ENCODE assay signal across 8 mouse cellular contexts in genomic region chr8:46686664-46687336, GRCm38 (mm10). TPM values are rescaled to one million over a fixed set of nuclear protein-coding genes. Genes with fewer than 3 reads are reported as not detected.
DNase-seq lines count a peak whose midpoint lies in the region; ATAC-seq and TF ChIP-seq lines count a peak whose summit lies in the region.

No protein-coding gene starts in this region.

- peak; percentile 45; the same call in 1 of the 2 replicates for TF ChIP-seq EP300 in liver, postnatal 0 days (IDR thresholded peaks at IDR 0.05; ENCODE audit: low read depth)

- no peaks in the 10 kb centered on the region for H3K27me3 ChIP-seq in E14TG2a.4 (ENCODE audit: insufficient read depth, low read length)
- no peaks in the 10 kb centered on the region for H3K27me3 ChIP-seq in forebrain, embryonic 13.5 days
- no peaks in the 10 kb centered on the region for H3K27me3 ChIP-seq in liver, postnatal 0 days (ENCODE audit: insufficient read depth, low read length)
- no peaks in the 10 kb centered on the region for H3K27me3 ChIP-seq in neural tube, embryonic 14.5 days (ENCODE audit: control insufficient read depth, insufficient read depth, low read length)

- peak overlapping the region; percentile 78 for H3K9ac ChIP-seq in forebrain, embryonic 13.5 days
- peak overlapping the region; percentile 70 for H3K9ac ChIP-seq in liver, postnatal 0 days (replicated peaks)
- peak overlapping the region; percentile 43 for H3K9ac ChIP-seq in neural tube, embryonic 14.5 days (replicated peaks; ENCODE audit: low read depth, low read length)

- no peaks in the 10 kb centered on the region for H3K9me3 ChIP-seq in E14TG2a.4 (ENCODE audit: low read length)
- no peaks in the 10 kb centered on the region for H3K9me3 ChIP-seq in forebrain, embryonic 13.5 days (replicated peaks)
- no peaks in the 10 kb centered on the region for H3K9me3 ChIP-seq in liver, postnatal 0 days (ENCODE audit: low read length)
- no peaks in the 10 kb centered on the region for H3K9me3 ChIP-seq in neural tube, embryonic 14.5 days (ENCODE audit: control insufficient read depth, low read length)

- DNase-seq in c-Kit-positive CD71-positive TER-119-positive erythroid progenitor cells, embryonic 14.5 days (ENCODE audit: low spot score): peak; percentile 91
- DNase-seq in heart, postnatal 10 days: peak; percentile 96 to 97
- peak; percentile 86 for DNase-seq in large intestine, adult 2 months (ENCODE audit: low read depth, low spot score)
- peak; percentile 92 for DNase-seq in liver, postnatal 0 days
- DNase-seq in testis, postnatal 10 days (ENCODE audit: low spot score): peak; percentile 91

- ATAC-seq in forebrain, embryonic 13.5 days: peak; percentile 100
- peak; percentile 98 for ATAC-seq in liver, postnatal 0 days
- ATAC-seq in neural tube, embryonic 14.5 days (ENCODE audit: low read depth): peak; percentile 100

- under 1% methylated on average over 19 of the region's 19 CpGs for WGBS in forebrain, embryonic 13.5 days
- under 1% methylated on average over 19 of the region's 19 CpGs for WGBS in large intestine, adult 2 months
- WGBS in liver, postnatal 0 days (ENCODE audit: insufficient replicate concordance): under 1% methylated on average over 19 of the region's 19 CpGs
- WGBS in neural tube, embryonic 14.5 days: under 1% methylated on average over 19 of the region's 19 CpGs

- no peaks in the 10 kb centered on the region for H3K36me3 ChIP-seq in E14TG2a.4 (ENCODE audit: insufficient read depth, low read length)
- no peaks in the 10 kb centered on the region for H3K36me3 ChIP-seq in forebrain, embryonic 13.5 days (ENCODE audit: poor library complexity, severe bottlenecking)
- no peaks in the 10 kb centered on the region for H3K36me3 ChIP-seq in liver, postnatal 0 days (replicated peaks; ENCODE audit: insufficient read depth, low read length)
- no peaks in the 10 kb centered on the region for H3K36me3 ChIP-seq in neural tube, embryonic 14.5 days (ENCODE audit: control insufficient read depth, insufficient read depth, low read length)

- no peak; the same call in 1 of the 2 replicates for TF ChIP-seq CTCF in E14TG2a.4 (conservative IDR thresholded peaks at IDR 0.05; ENCODE audit: low read length)
- TF ChIP-seq CTCF in liver, postnatal 0 days (IDR thresholded peaks at IDR 0.05; ENCODE audit: low read depth): peak; percentile 69

- H3K4me3 ChIP-seq in E14TG2a.4 (replicated peaks; ENCODE audit: low read length): peak overlapping the region; percentile 84
- H3K4me3 ChIP-seq in forebrain, embryonic 13.5 days: peak overlapping the region; percentile 61
- H3K4me3 ChIP-seq in liver, postnatal 0 days (ENCODE audit: low read depth, low read length): peak overlapping the region; percentile 59
- H3K4me3 ChIP-seq in neural tube, embryonic 14.5 days (ENCODE audit: low read depth, low read length): peak overlapping the region; percentile 44

- H3K27ac ChIP-seq in forebrain, embryonic 13.5 days: peak overlapping the region; percentile 87
- peak overlapping the region; percentile 82 for H3K27ac ChIP-seq in liver, postnatal 0 days (ENCODE audit: low read depth)
- peak overlapping the region; percentile 71 for H3K27ac ChIP-seq in neural tube, embryonic 14.5 days (ENCODE audit: low read depth, low read length)

- peak overlapping the region; percentile 56 for H3K4me2 ChIP-seq in forebrain, embryonic 13.5 days
- peak overlapping the region; percentile 67 for H3K4me2 ChIP-seq in liver, postnatal 0 days (ENCODE audit: low read depth, low read length)
- peak overlapping the region; percentile 40; the same call in 1 of the 2 replicates for H3K4me2 ChIP-seq in neural tube, embryonic 14.5 days (ENCODE audit: low read depth, low read length)

- intact Hi-C loops in heart, postnatal 10 days (cut with DNase I): loop anchor here (5.0 kb wide), 1 partner anchor 251 kb away; no protein-coding TSS in a partner anchor

- 0 out of 2 replicates have a peak, but pooled peaks cover 6% of the 10 kb centered on the region for H3K4me1 ChIP-seq in E14TG2a.4 (replicated peaks; ENCODE audit: low read depth, low read length)
- H3K4me1 ChIP-seq in forebrain, embryonic 13.5 days: peaks cover 10% of the 10 kb centered on the region
- no peaks in the 10 kb centered on the region for H3K4me1 ChIP-seq in liver, postnatal 0 days (ENCODE audit: insufficient read depth)
- no peaks in the 10 kb centered on the region for H3K4me1 ChIP-seq in neural tube, embryonic 14.5 days (ENCODE audit: control insufficient read depth, insufficient read depth, low read length)

RNA-seq across cellular contexts. Expression of gene Irf2, which starts 52.7 kb away (rescaled TPM):
- polyA plus RNA-seq in forebrain, embryonic 13.5 days (2015; fragmentation: Nextera tagmentation; extraction: Ambion mirVana): 10.9 and 13.7 TPM in 2 replicates
- 10 to 100 TPM; 38.2 to 47.6 TPM for total RNA-seq in heart, postnatal 10 days (2021)
- 13.2 and 20.7 TPM in 2 replicates for polyA plus RNA-seq in large intestine, adult 2 months (2012; rRNA removed)
- 23.1 and 24.3 TPM in 2 replicates for polyA plus RNA-seq in liver, postnatal 0 days (2015; fragmentation: Nextera tagmentation; extraction: Ambion mirVana)
- polyA plus RNA-seq in neural tube, embryonic 14.5 days (2014; fragmentation: Nextera tagmentation; extraction: Ambion mirVana): 8.9 and 10.6 TPM in 2 replicates

Comparison
In these comparisons a context has a peak if more than half of its experiments do, and no peak if none do; other contexts are left out.
1. Peak in every context shown above with its lines: DNase-seq, ATAC-seq, H3K4me3 ChIP-seq and H3K27ac ChIP-seq.